Mouse (Mus musculus) heart, embryonic 15.5 days (tissue): ENCODE results near the gene H2-DMb1. TPM values are rescaled to one million over a fixed set of nuclear protein-coding genes. Genes with fewer than 3 reads are reported as not detected.
A peak's percentile ranks its signal among the peaks of the same experiment; 100 is the strongest.

ENCODE experiments used
- ATAC-seq: fragments of 200-750 bp; cut with Nextera tagmentation; replicated peaks from 2 replicates; pipeline ENCODE4 v1.8.0; 2017; ENCODE audit warnings: low read depth, moderate TSS enrichment; ENCODE audit not compliant: insufficient number of reproducible peaks, insufficient read depth, low FRiP score
- H3K27ac ChIP-seq: fragments of 300-500 bp; sonication (generic); 2 replicates; pipeline ENCODE4 v1.5.1; 2015; ENCODE audit warnings: mild to moderate bottlenecking, inconsistent platforms
- H3K27me3 ChIP-seq: fragments of 300-500 bp; sonication (generic); 2 replicates; pipeline ENCODE4 v1.6.1; 2015; ENCODE audit warnings: inconsistent platforms
- H3K36me3 ChIP-seq: fragments of 300-500 bp; sonication (generic); 2 replicates; pipeline ENCODE4 v1.6.1; 2015; ENCODE audit warnings: mild to moderate bottlenecking, inconsistent platforms
- H3K4me1 ChIP-seq: fragments of 300-500 bp; sonication (generic); replicated peaks from 2 replicates; pipeline ENCODE4 v1.6.1; 2015; ENCODE audit warnings: inconsistent platforms
- H3K4me2 ChIP-seq: fragments of 300-500 bp; sonication (generic); 2 replicates; pipeline ENCODE4 v1.6.1; 2015; ENCODE audit warnings: inconsistent platforms, mild to moderate bottlenecking, moderate library complexity
- H3K4me3 ChIP-seq: fragments of 300-500 bp; sonication (generic); 2 replicates; pipeline ENCODE4 v1.5.1; 2015; ENCODE audit warnings: mild to moderate bottlenecking, inconsistent platforms
- H3K9ac ChIP-seq: fragments of 300-500 bp; sonication (generic); 2 replicates; pipeline ENCODE4 v1.6.1; 2015; ENCODE audit warnings: mild to moderate bottlenecking, inconsistent platforms
- H3K9me3 ChIP-seq: fragments of 300-500 bp; sonication (generic); replicated peaks from 2 replicates; pipeline ENCODE4 v1.6.1; 2016; ENCODE audit warnings: inconsistent platforms
- WGBS: fragments of 180-500 bp; shearing (Covaris S2); methylation state at CpG from one replicate; pipeline ENCODE4 v1.1.7; 2015; ENCODE audit warnings: mixed read lengths; 5-methylcytosine and 5-hydroxymethylcytosine counted together
- polyA plus RNA-seq: library from polyadenylated mRNA; unstranded; fragments of >200 nt; fragmentation: Nextera tagmentation; extraction: Ambion mirVana; gene quantifications from 2 replicates; pipeline ENCODE4 v1.2.1, GENCODE M21; 2015

H2-DMb1 gene
- polyA plus RNA-seq, result 0.34 and 3.2 TPM in 2 replicates

DNA sequence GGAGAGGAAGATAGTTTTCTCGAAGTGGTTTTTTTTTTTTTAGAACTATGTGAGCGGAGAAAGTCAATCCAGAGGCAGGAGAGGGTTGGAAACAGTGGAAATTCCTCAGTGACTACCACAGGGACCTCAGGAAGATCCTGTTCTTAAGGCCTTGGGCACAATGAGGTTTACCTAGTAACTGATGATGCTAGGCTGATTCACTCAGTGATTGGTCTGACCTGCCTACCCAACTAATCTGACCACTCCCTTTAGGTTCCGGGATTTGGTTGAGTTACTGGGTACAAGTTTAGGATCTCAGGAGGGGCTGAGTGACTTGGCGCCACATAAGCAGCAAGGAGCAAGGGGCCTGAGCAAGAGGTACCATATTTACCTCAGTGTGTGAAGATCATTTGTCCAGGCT, at the start of gene H2-DMb1:
H2-DMb1 (plus strand) TSS at position 150 of the 400 bp plus-strand sequence.
- 49% methylated on average over 4 of the region's 4 CpGs for WGBS
- ATAC-seq, result no peak
- no peak within 1 kb of the TSS for H3K4me2 ChIP-seq
- no peaks in the 10 kb centered on the region for H3K4me1 ChIP-seq
- H3K4me3 ChIP-seq, result no peak within 1 kb of the TSS
- H3K27me3 ChIP-seq, result peaks cover 11% of the 10 kb centered on the region; the same call in 1 of the 2 replicates
- H3K27ac ChIP-seq, result no peak within 1 kb of the TSS
- no peak within 1 kb of the TSS for H3K9ac ChIP-seq
- H3K9me3 ChIP-seq, result no peaks in the 10 kb centered on the region
- no peaks in the 10 kb centered on the region for H3K36me3 ChIP-seq

DNA sequence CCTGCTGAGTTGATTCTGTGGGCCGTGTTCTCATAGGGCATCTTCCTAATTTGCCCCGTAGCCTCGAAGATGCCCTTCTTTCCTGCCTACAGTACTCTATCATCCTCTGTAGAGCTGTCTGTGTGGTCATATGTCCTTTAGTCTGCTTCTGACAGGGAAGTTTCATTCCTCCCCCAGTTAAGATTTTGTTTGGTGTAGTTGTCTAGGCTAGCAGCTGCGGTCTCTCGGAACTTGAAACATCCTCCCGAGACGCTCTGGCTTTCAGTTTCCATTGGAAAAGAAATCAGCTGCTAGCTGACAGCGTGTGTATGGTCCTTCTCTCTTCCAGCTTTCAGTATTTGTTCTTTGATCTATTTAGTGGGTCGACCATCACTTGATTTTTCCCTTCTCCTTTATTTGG, 48.1 kb upstream of the H2-DMb1 start:
- Histone ChIP-seq H3K4me3 (no peak overlapping the region), H3K4me1 (peaks cover 3% of the 10 kb centered on the region; the same call in 1 of the 2 replicates), H3K27ac (no peak overlapping the region), H3K9ac (no peak overlapping the region), H3K27me3 (no peaks in the 10 kb centered on the region), H3K36me3 (no peaks in the 10 kb centered on the region), H3K9me3 (no peaks in the 10 kb centered on the region), H3K4me2 (no peak overlapping the region)
- WGBS, result 81% methylated on average over 9 of the region's 9 CpGs
- ATAC-seq, result no peak

DNA sequence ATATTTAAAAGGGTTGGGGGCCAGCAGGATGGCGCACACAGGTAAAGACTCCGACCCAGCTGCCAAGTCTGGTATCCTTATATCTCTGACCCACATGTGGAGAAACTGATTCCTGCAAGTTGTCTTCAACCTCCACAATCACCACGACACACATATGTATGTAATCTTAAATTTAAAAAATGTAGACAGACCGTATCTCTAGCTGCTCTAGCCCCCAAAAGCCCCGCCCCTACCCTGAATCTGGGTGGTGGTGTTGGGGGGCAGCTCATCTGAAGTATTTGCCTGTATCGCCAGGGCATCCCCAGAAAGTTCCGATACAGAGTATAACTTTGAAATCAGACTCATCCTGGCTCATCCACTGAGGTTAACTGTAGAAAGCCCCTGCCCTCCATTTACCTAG, 46.3 kb upstream of the H2-DMb1 start:
- ATAC-seq, result no peak
- H3K9ac ChIP-seq, result no peak overlapping the region
- peaks cover 14% of the 10 kb centered on the region for H3K36me3 ChIP-seq
- peaks cover 8% of the 10 kb centered on the region for H3K4me1 ChIP-seq
- no peak overlapping the region for H3K27ac ChIP-seq
- H3K4me2 ChIP-seq, result no peak overlapping the region
- WGBS, result 83% methylated on average over 7 of the region's 7 CpGs
- H3K27me3 ChIP-seq, result no peaks in the 10 kb centered on the region
- no peak overlapping the region for H3K4me3 ChIP-seq
- H3K9me3 ChIP-seq, result no peaks in the 10 kb centered on the region

DNA sequence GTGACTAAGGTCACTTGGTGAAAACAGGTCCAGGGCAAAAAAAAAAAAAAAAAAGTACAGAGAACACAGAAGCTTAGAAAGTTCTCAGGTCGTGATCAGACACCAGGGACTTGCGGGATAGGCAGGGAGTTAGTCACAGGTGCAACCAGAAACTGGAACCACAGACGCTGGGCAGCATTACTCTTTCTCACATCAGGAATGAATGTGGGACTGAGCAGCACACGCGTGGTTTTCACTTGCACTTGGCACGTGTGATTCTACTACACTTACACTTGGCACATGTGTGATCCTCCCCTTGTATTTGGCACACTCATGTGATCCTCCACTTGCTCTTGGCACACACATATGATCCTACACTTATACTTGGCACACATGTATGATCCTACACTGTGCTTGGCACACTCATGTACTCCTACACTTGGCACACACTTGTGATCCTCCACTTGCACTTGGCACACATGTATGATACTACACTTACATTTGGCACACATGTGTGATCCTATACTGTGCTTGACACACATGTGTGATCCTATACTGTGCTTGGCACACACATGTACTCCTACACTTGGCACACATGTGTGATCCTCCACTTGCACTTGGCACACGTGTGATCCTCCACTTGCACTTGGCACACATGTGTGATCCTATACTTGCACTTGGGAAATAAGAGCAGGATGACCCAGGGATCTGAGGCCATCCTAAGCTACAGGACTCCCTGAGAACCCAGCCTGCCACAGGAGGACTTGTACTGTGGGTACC, 45.6 kb upstream of the H2-DMb1 start:
- Histone ChIP-seq H3K4me3 (no peak overlapping the region), H3K4me2 (no peak overlapping the region), H3K36me3 (peaks cover 22% of the 10 kb centered on the region), H3K4me1 (peaks cover 5% of the 10 kb centered on the region; the same call in 1 of the 2 replicates), H3K9ac (no peak overlapping the region), H3K9me3 (no peaks in the 10 kb centered on the region), H3K27me3 (no peaks in the 10 kb centered on the region), H3K27ac (no peak overlapping the region)
- 78% methylated on average over 7 of the region's 7 CpGs for WGBS
- ATAC-seq, result no peak

DNA sequence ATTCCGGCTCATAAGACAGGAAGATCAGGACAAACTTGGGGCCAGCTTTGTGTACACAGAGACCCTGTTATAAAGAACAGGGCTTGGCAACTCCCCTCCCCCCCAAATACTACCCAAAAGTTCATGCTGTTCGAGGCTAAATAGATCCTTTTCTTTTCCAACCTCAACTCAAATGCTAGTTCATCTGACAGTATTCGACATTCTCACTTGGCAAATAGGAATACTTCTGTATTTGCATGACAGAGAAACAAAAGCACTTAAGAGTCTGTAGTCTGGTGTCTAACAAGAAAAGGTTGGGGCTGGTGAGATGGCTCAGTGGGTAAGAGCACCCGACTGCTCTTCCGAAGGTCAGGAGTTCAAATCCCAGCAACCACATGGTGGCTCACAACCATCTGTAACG, 44.4 kb upstream of the H2-DMb1 start:
- H3K27ac ChIP-seq, result no peak overlapping the region
- peaks cover 34% of the 10 kb centered on the region for H3K36me3 ChIP-seq
- no peaks in the 10 kb centered on the region for H3K9me3 ChIP-seq
- WGBS, result 86% methylated on average over 5 of the region's 6 CpGs
- H3K4me2 ChIP-seq, result no peak overlapping the region
- no peak overlapping the region for H3K4me3 ChIP-seq
- peaks cover 5% of the 10 kb centered on the region; the same call in 1 of the 2 replicates for H3K4me1 ChIP-seq
- no peak overlapping the region for H3K9ac ChIP-seq
- no peak for ATAC-seq
- H3K27me3 ChIP-seq, result no peaks in the 10 kb centered on the region

DNA sequence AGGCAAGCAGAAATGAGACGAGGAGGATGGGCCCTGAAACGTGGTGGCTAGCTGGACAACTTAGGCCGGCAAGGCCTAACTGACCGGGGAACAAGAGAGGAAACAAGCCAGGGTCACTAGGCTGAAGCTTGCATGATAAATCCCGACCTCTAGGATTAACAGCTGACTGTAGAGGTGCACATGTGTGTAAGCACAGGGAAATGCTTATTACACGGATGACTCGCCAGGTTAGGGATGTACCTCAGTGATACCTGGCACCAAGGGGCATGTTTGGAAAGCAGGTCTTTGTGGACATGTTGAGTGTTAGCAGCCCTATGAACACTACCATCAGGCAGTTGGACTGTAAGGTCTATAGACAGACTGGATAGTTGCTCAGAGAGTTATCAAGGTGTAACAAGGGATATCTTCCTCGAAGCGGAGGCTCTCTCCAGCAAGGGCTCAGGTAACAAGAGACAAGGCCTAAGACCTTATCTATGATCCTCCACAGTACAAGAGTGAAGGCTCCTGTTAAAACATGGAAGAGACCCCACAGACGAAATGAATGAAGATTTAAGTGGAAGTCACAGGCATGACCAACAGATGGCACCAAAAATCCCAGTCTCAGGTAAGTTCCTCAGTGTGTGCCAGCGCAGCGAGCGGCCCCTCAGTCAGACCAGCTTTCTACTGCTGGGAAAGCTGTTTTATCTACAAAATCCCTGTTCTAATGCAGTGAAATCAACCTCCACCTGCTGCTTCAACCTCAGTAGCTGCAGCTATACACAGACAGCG, 43.6 kb upstream of the H2-DMb1 start:
- 73% methylated on average over 14 of the region's 14 CpGs for WGBS
- ATAC-seq, result no peak

DNA sequence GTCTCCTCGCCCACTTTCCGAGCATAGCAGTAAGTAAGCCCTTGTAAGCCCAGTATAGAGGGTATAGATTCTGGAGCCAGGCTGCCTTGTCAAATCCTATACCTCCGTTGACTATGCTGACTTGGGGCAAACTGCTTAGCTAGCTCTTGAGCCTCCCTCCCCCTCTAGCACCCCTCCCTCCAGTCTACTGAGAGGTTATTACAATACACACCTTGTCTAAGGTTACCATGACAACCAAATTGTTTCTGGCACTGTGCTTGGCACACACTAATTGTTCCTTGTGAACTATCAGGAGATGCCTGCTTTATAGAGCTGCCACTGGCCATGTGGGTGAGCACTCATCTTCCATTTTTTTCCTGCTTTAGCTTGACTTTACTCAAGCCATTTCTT, 43.1 kb upstream of the H2-DMb1 start:
- no peak overlapping the region for H3K4me2 ChIP-seq
- H3K27me3 ChIP-seq, result no peaks in the 10 kb centered on the region
- no peak overlapping the region for H3K9ac ChIP-seq
- peaks cover 47% of the 10 kb centered on the region for H3K36me3 ChIP-seq
- peaks cover 10% of the 10 kb centered on the region for H3K4me1 ChIP-seq
- no peak overlapping the region for H3K4me3 ChIP-seq
- H3K9me3 ChIP-seq, result no peaks in the 10 kb centered on the region
- no peak; the same call in 1 of the 2 replicates for ATAC-seq
- WGBS, result 60% methylated on average over 3 of the region's 3 CpGs
- 0 out of 2 replicates have a peak overlapping the region, but pooled peaks have one; percentile 43 for H3K27ac ChIP-seq

More for the DNA sequence above, 43.6 kb upstream of the H2-DMb1 start:
- Histone ChIP-seq H3K27me3 (no peaks in the 10 kb centered on the region), H3K27ac (0 out of 2 replicates have a peak overlapping the region, but pooled peaks have one; percentile 43), H3K9ac (no peak overlapping the region), H3K9me3 (no peaks in the 10 kb centered on the region), H3K4me1 (peaks cover 6% of the 10 kb centered on the region; the same call in 1 of the 2 replicates), H3K4me3 (no peak overlapping the region), H3K36me3 (peaks cover 41% of the 10 kb centered on the region), H3K4me2 (no peak overlapping the region)

DNA sequence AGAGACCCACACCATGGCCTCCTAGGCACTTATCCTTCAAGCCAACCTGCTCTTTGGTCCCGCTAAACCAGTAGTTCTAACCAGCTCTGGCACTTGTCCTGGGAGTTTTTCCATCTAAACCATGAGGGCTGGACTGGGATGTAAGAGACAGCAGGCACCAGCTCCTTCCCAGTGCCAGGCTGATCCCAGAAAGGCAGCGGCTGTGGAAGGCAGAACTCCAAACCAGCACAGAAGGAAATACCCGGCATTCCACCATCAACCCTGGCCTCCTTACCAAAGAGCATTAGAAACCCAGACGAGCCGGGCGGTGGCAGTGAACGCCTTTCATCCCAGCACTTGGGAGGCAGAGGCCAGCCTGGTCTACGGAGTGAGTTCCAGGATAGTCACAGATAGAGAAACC, 42.6 kb upstream of the H2-DMb1 start:
- WGBS, result 49% methylated on average over 8 of the region's 8 CpGs
- H3K27ac ChIP-seq, result 0 out of 2 replicates have a peak overlapping the region, but pooled peaks have one; percentile 25

DNA sequence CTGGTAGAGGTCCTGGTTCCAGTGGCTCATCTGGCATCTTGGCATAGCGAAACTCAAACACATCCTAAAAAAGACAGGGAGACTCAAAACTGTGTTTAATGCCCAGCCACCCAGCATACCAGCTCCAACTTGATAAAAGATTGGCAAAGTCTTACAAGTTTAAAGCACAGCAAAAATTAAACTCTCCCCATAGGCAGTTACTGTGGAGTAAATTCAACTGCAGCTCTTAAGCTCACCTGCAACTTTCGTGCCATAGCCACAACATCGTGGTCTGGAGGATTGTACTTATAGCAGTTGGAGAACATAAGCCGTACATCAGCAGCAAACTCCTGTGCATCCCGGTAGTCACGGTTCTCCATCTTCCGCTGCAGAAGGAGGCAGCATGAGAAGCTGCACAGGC, 38.8 kb upstream of the H2-DMb1 start:
- Histone ChIP-seq H3K27me3 (no peaks in the 10 kb centered on the region), H3K4me1 (peaks cover 33% of the 10 kb centered on the region), H3K27ac (no peak overlapping the region), H3K4me3 (no peak overlapping the region), H3K36me3 (peaks cover 72% of the 10 kb centered on the region), H3K9me3 (no peaks in the 10 kb centered on the region), H3K4me2 (no peak overlapping the region), H3K9ac (no peak overlapping the region)
- 90% methylated on average over 7 of the region's 7 CpGs for WGBS
- ATAC-seq, result no peak

More for the DNA sequence above, 42.6 kb upstream of the H2-DMb1 start:
- ATAC-seq, result no peak
- H3K4me2 ChIP-seq, result no peak overlapping the region
- H3K36me3 ChIP-seq, result peaks cover 52% of the 10 kb centered on the region
- H3K4me1 ChIP-seq, result peaks cover 15% of the 10 kb centered on the region
- H3K9me3 ChIP-seq, result no peaks in the 10 kb centered on the region
- H3K9ac ChIP-seq, result no peak overlapping the region
- H3K27me3 ChIP-seq, result no peaks in the 10 kb centered on the region
- no peak overlapping the region for H3K4me3 ChIP-seq

DNA sequence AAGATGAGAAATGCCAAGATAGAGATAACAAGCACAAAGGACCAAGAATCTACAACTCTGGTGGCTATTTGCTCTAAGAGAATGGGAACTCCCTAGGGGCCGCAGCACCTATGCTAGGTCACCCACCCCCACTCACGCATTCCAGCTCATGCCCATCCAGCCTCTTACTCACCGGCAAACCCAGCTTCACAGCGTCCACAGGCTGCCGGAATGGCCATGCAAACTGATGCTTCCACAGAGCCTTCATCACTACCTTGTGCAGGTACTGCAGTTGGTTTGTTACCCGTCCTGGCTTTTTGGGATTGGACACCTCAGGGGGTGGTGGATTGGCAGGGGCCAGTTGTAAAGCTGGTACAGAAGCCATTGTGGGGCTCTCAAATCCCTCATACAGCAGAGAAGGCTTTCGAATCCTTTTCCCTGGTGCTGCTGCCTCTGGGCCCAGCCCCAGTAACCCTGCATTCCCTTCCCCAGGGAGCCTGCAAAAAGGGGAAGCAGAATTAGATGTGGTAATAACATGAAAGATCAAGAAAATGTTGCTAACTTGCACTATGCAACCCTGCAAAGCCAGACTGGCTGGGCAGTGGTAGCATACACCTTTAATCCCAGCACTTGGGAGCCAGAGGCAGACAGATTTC, 36.0 kb upstream of the H2-DMb1 start:
- H3K27ac ChIP-seq, result no peak overlapping the region
- peaks cover 28% of the 10 kb centered on the region for H3K4me1 ChIP-seq
- H3K27me3 ChIP-seq, result no peaks in the 10 kb centered on the region
- H3K4me2 ChIP-seq, result peak overlapping the region; percentile 86
- peaks cover 55% of the 10 kb centered on the region for H3K36me3 ChIP-seq
- peak overlapping the region; percentile 84 for H3K9ac ChIP-seq
- no peaks in the 10 kb centered on the region for H3K9me3 ChIP-seq
- 28% methylated on average over 7 of the region's 7 CpGs for WGBS
- H3K4me3 ChIP-seq, result peak overlapping the region; percentile 82
- no peak for ATAC-seq
